Mouse (Mus musculus) kidney, adult 2 months (tissue): ENCODE results near the gene Dnah1. TPM values are rescaled to one million over a fixed set of nuclear protein-coding genes. Genes with fewer than 3 reads are reported as not detected.

ENCODE experiments used
- DNase-seq: peaks from one replicate; pipeline ENCODE4 v3.0.0; 2021
- H3K27ac ChIP-seq: fragments of 200-500 bp; 2 replicates; pipeline ENCODE4 v1.5.1; 2012; ENCODE audit warnings: low read depth, low read length, control low read depth, inconsistent platforms; ENCODE audit not compliant: insufficient read depth
- H3K27me3 ChIP-seq: fragments of 200-500 bp; replicated peaks from 2 replicates; pipeline ENCODE4 v1.6.1; 2012; ENCODE audit warnings: mild to moderate bottlenecking, moderate library complexity, low read length, inconsistent platforms; ENCODE audit not compliant: control insufficient read depth, insufficient read depth
- H3K36me3 ChIP-seq: fragments of 200-500 bp; 2 replicates; pipeline ENCODE4 v1.6.1; 2012; ENCODE audit warnings: mild to moderate bottlenecking, moderate library complexity, low read length, inconsistent platforms; ENCODE audit not compliant: control insufficient read depth, insufficient read depth
- H3K4me1 ChIP-seq: fragments of 200-500 bp; 2 replicates; pipeline ENCODE4 v1.6.1; 2011; ENCODE audit warnings: low read length; ENCODE audit not compliant: control insufficient read depth, insufficient read depth
- H3K4me3 ChIP-seq: fragments of 200-500 bp; 2 replicates; pipeline ENCODE4 v1.5.1; 2011; ENCODE audit warnings: mild to moderate bottlenecking, low read depth, low read length, control low read depth; ENCODE audit not compliant: insufficient read depth
- CTCF ChIP-seq: fragments of 200-500 bp; conservative IDR thresholded peaks from 2 replicates; pipeline ENCODE4 v1.5.1; 2011; ENCODE audit warnings: low read depth, mild to moderate bottlenecking, control low read depth, low read length, moderate library complexity, mixed read lengths; ENCODE audit not compliant: insufficient read depth, insufficient read length
- POLR2A ChIP-seq: fragments of 200-500 bp; IDR thresholded peaks from one replicate; pipeline ENCODE4 v1.6.1; 2011; ENCODE audit warnings: low read depth, low read length, control low read depth
- WGBS: fragments of 180-500 bp; shearing (Covaris S2); methylation state at CpG from one replicate; pipeline ENCODE4 v1.1.7; 2018; 5-methylcytosine and 5-hydroxymethylcytosine counted together
- polyA plus RNA-seq: library from polyadenylated mRNA; depleted of rRNA; stranded (reverse); fragments of >200 nt; gene quantifications from 2 replicates; pipeline ENCODE4 v1.2.3, GENCODE M21; 2012; rRNA removed

The Dnah1 gene
- polyA plus RNA-seq, result 0.35 and 0.41 TPM in 2 replicates

DNA sequence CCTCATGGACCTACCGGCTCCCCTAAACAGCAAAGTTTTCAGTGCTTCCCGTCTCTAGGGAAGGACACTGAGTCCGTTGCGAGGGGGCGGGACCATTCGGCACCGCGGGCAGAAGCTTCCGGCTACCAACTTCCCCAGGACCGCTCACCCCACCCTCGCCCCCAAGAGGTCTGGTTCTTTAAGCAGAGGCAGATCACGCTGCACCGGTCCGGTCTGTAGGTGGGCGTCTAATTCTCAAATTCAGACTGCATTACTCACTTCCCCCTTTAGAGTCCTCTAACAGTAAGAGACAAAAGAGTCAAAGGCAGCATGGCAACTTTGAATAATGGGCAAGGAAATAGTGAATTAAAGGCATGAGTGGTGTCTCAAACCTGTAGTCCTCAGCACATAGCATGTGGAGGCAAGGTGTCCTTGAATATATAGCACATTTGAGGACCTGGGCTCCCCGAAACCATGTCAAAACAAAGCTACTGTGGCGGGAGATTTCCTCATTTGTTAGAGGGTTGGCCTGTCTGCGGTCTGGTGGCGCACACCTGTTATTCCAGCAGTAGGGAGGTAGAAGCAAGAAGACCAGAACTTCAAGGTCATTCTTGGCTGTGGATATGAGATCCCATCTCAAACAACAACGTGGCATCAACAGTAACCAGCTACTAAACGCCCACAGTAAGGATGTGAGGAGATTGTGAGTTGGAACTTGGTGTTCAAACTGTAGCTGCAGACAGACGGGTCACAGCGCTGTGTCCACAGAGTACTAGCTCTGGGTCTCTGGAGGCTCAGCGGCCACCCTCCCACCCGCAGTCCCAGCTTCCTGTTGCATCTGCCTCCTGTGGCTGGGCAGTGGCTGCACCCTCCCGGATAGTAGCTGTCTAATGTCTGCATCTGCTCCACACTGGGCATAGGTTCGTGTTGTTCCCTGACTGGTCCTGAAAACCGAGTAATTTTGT, at the start of gene Dnah1:
Gene Dnah1, minus strand, starts transcription at position 48 of the 944 bp plus-strand sequence.
- Histone ChIP-seq H3K36me3 (no peaks in the 10 kb centered on the region), H3K27ac (no peak within 1 kb of the TSS), H3K4me3 (peak within 1 kb of the TSS; percentile 46), H3K27me3 (no peaks in the 10 kb centered on the region), H3K4me1 (peaks cover 5% of the 10 kb centered on the region; the same call in 1 of the 2 replicates)
- DNase-seq, result peak; percentile 52
- WGBS, result 31% methylated on average over 28 of the region's 28 CpGs
- no peak for TF ChIP-seq POLR2A
- TF ChIP-seq CTCF, result no peak

DNA sequence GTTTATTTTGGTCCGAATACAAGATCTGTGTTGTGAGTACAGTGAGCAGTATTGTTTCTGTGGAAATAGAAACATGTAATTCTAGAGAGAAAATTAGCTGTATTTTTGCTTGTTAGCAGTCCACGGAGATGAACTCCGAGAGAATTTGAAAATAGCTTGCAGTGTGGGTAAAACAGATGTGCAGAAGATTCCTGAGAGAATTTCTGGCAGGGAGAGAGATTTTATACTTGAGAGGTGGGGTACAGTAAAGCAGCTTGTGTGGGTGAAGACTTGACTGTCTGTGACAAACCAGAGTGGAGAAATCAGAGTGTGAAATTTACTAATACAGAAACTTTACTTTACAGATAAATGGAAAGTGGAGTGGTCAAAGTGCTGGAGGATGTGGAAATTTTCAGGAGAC, 45.7 kb upstream of the Dnah1 start:
- DNase-seq, result no peak
- H3K4me1 ChIP-seq, result no peaks in the 10 kb centered on the region
- no peak overlapping the region for H3K4me3 ChIP-seq
- TF ChIP-seq CTCF, result no peak
- no peak for TF ChIP-seq POLR2A
- H3K36me3 ChIP-seq, result peaks cover 19% of the 10 kb centered on the region
- H3K27me3 ChIP-seq, result no peaks in the 10 kb centered on the region
- H3K27ac ChIP-seq, result no peak overlapping the region
- 83% methylated on average over 3 of the region's 3 CpGs for WGBS

DNA sequence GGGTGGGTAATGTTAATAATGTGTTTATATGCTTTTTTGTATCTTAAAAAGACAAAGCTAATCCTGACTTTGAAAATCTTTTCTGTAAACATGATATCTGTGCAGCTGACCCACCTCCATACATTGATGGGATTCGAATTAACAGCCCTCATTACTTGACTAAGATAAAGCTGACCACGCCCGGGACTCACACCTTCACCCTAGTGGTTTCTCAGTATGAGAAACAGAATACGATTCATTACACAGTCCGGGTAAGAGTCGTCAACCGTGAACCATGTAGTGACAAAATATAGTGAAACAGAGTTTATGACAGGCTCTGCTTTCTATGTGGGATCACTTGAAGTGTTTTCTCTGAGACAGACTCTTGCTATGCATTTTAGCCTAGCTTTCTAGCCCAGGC, 44.3 kb upstream of the Dnah1 start:
- Histone ChIP-seq H3K4me1 (no peaks in the 10 kb centered on the region), H3K27ac (no peak overlapping the region), H3K36me3 (peaks cover 17% of the 10 kb centered on the region), H3K27me3 (no peaks in the 10 kb centered on the region), H3K4me3 (no peak overlapping the region)
- WGBS, result 83% methylated on average over 7 of the region's 7 CpGs
- DNase-seq, result no peak
- TF ChIP-seq CTCF, result no peak

DNA sequence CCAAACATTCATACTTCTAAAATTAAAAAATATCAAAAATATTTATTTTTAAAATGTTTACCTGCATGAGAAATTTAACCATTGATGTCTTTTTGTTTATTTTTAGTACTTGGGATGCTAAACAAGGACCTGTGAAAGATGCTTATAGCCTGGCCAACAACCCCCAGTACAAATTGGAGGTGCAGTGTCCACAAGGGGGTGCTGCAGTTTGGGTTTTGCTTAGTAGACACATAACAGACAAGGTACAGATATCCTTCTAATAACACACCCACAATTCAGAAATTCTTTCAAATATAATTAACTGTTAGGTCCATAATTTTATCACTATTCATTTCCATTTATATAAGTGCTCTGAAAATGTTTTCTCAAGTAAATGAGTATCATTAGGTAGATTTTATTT, 41.7 kb upstream of the Dnah1 start:
- peak; percentile 77 for DNase-seq
- Histone ChIP-seq H3K4me3 (no peak overlapping the region), H3K27me3 (no peaks in the 10 kb centered on the region), H3K4me1 (peaks cover 9% of the 10 kb centered on the region; the same call in 1 of the 2 replicates), H3K27ac (no peak overlapping the region), H3K36me3 (peaks cover 11% of the 10 kb centered on the region)
- TF ChIP-seq POLR2A (no peak), CTCF (peak; percentile 64)

DNA sequence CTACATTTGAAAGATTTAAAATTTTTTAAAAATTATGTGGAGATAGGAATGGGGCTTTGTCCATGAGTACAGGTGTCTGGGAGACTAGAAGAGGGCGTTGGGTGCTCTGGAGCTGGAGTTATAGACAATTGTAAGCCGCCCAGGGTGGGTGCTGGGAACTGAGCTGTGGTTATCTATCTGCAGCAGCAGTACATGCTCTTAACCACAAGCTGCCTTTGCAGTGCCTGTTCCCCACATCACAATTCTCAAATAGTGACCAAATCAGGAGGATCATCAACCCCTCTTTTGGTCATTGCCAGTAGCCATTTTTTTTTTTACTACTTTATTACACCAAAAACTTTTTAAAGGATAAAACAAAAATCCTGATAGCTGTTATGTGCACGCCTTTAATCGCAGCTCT, 40.9 kb upstream of the Dnah1 start:
- Histone ChIP-seq H3K4me1 (peaks cover 9% of the 10 kb centered on the region; the same call in 1 of the 2 replicates), H3K36me3 (peaks cover 10% of the 10 kb centered on the region), H3K4me3 (no peak overlapping the region), H3K27me3 (no peaks in the 10 kb centered on the region), H3K27ac (no peak overlapping the region)
- WGBS, result 97% methylated on average over 4 of the region's 4 CpGs
- TF ChIP-seq POLR2A, result no peak
- TF ChIP-seq CTCF, result no peak
- DNase-seq, result no peak

DNA sequence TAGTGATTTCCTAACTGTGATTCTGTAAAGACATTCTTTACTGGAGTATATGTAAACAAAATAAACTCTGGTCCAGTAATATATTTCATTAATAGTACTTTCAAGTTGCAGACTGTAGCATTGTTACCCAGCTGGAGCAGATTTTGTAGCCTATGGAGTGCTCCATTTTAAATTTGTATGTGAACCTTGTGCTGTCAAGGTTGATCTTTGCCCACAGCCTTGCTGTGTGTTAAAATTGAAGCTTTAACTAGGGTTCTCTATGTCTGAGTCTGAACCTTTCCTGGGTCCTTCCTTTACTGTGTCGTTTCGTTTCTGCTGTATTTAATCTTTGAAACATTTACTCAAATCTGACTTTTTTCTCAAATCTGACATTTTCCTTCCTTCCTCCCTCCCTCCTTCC, 38.5 kb upstream of the Dnah1 start:
- 39% methylated on average over 2 of the region's 2 CpGs for WGBS
- TF ChIP-seq POLR2A (no peak), CTCF (no peak)
- peaks cover 9% of the 10 kb centered on the region; the same call in 1 of the 2 replicates for H3K4me1 ChIP-seq
- peak overlapping the region; percentile 52 for H3K27ac ChIP-seq
- peaks cover 6% of the 10 kb centered on the region for H3K36me3 ChIP-seq
- DNase-seq, result peak; percentile 52
- H3K4me3 ChIP-seq, result no peak overlapping the region
- H3K27me3 ChIP-seq, result no peaks in the 10 kb centered on the region

DNA sequence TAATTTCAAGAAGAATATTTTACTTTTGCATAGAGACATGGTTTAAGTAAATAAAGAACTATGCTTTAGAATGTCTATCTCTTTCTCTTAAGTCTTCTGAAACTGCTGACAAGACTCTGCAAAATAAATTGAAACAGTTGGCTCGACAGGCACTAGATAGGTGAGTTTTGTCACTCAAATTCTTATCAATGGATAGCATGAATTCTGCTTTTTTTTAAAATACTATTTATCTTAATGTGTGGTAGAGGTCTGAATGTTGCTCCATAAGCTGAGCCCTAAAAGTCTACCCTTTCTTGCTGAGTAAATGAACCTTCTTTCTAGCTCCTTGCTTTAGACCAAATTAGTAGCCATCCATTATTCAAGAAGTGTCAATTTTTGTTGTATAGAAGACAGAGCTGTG, 21.7 kb upstream of the Dnah1 start:
- 85% methylated on average over 1 of the region's 1 CpGs for WGBS
- Histone ChIP-seq H3K27me3 (no peaks in the 10 kb centered on the region), H3K36me3 (peaks cover 9% of the 10 kb centered on the region), H3K4me1 (no peaks in the 10 kb centered on the region), H3K4me3 (no peak overlapping the region), H3K27ac (no peak overlapping the region)
- TF ChIP-seq CTCF, result no peak
- no peak for TF ChIP-seq POLR2A
- DNase-seq, result no peak

DNA sequence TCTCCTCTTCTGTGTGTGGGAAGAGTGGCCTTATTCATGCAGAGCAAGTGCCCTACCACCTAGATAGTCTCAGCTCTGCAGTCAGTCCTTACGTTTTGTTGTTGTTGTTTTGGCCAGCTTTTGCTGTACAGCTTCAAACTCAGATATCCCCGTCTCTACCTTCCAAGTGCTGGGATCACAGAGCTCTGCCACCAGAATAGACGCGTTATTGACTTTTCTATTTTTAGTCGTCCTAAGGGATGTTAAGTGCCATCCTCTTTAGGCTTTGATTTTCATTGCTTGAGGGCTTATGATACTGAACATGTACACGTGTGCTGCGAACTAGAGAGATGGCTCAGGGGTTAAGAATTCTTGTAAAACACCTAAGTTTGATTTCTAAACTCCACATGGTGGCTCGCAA, 19.5 kb upstream of the Dnah1 start:
- H3K27ac ChIP-seq, result no peak overlapping the region
- DNase-seq, result no peak

More for the DNA sequence above, 19.5 kb upstream of the Dnah1 start:
- Histone ChIP-seq H3K36me3 (peaks cover 5% of the 10 kb centered on the region), H3K4me1 (no peaks in the 10 kb centered on the region; the same call in 1 of the 2 replicates), H3K4me3 (no peak overlapping the region), H3K27me3 (no peaks in the 10 kb centered on the region)
- no peak for TF ChIP-seq CTCF
- no peak for TF ChIP-seq POLR2A
- 84% methylated on average over 8 of the region's 8 CpGs for WGBS
